Mouse (Mus musculus) monocyte, adult 2 months (primary cell): Measurements from ENCODE around the gene Mars.
A peak's percentile ranks its signal among the peaks of the same experiment; 100 is the strongest.
"Not testable (repeated sequence)": the region's sequence is repeated elsewhere in the genome, so short reads cannot be mapped to it uniquely, and the experiment has no call there.

Source experiments
- DNase-seq, 2 experiments: peaks; one replicate each; pipeline ENCODE4 v3.0.0; 2022; ENCODE audit warnings: low spot score in 2 of 2, low read depth in 1 of 2

Mars gene

GRCm38 (mm10) chr10:127312356-127312676 is 730 bp upstream of the Mars start:
- DNase-seq, result peak; percentile 47 to 56

DNA sequence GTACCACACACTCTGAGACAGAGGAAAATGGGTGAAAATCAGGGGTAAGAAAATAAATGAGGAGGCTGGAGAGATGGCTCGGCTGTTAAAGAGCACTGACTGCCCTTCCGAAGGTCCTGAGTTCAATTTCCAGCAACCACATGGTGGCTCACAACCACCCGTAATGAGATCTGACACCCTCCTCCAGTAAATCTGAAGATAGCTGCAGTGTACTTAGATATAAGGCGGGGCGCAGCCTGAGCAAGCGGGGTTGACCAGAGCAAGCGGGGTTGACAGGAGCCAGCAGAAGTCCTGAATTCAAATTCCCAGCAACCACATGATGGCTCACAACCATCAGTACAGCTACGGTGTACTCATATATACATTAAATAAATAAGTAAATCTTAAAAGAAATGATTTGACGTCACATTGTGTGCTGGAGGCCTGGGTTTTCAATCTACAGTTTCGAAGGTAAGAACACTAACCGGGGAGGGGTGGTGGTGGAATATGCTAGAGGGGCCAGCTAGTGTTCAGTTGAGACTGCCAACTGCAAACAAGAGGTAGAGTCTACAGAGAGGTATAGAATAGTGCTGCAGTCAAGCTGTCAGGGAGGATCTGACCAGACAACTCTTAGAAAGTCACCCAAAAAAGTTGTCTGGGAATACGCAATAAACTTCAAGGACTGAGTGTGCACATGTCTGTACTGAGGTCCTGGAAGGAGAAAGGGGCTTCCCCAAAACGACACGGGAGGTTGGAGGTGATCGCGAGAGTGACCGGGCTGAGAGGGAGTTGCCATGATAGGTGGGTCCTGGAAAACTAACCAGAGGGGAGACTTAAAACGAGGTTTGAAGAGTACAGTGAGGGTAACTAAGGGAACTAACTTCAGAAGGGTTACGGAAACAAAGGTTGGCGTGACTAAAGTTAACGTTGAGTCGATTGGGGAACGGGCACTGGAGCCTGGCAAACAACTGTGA is 787 bp downstream of the Mars start:
- no peak for DNase-seq

GRCm38 (mm10) chr10:127309167-127309566 is 2.4 kb downstream of the Mars start:
- not testable (repeated sequence) for DNase-seq

DNA sequence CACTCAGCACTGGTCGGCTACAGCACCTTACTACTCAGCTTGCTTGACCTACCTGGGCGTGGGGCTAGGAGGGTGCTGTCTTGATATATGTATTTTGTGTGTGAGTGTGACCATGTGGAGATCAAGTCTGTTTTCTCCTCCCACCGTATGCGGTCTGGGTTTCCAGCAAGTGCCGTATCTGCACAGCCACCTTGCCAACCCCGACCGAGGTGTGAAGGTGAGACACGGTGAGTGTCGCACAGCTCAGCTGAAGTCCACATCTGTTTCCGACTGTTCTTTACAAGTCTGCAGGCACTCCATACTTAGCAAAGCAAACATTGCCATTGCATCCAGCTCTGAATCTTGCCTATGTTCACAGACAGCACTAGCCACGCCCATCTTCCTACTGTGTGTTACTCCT is 8.4 kb downstream of the Mars start:
- DNase-seq, result no peak

DNA sequence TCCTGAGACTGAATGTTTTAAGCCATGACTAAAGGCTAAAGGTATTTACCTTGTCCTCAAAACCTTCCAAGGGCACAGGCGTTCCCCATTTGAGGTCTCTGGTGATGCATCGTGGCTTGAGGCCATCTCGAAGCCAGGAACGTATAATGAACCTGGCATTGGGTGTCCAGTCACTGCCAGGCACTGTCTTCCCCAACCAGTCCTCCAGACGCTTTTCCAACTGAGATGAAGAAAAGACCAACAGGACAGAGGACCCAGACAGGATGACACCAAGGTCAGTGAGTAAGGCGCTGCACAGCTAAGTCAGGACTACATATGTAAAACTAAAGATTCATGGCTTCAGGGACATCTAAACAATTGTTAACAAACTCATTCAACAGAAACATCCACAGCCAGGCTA is 11.2 kb downstream of the Mars start:
- DNase-seq, result no peak

- no peak for DNase-seq
These were observed 14.3 kb downstream of the Mars start for GRCm38 (mm10) chr10:127297015-127297871.

DNA sequence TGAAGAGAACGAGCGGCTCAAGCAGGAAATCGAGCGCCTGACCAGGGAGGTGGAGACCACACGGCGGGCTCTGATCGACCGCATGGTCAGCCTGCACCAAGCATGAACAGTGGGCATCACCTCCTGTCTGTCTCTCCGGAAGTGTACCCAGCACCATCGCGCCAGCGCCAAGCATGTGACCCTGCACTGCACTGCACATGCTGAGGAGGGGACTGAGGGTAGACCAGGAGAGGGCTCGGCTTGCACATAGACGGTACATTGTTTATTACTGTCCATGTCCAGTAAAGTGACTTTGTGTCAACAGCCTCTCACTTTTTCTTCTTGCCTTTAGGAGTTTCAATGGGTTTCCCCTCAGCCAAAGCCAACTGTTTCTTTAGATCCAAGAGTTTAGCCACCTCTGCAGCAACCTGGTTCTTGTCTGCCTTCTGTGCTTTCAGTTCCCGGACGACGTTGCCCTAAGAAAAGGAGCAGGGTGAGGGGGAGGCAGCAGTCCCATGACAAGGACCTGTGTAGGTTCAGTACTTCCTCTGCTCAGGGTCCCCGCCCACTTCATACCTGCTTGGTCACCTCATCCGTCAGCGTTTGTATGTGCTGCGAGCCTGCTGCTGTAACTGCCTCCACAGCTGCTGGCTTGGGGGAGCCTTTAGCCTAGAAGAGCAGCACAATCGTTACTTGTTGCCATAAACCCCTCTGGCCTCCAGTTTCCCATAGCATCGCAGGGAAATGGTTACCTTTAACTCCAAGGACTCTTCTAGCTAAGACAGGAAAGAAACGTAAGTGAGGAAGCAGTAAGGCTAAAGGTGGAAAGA is 15.4 kb downstream of the Mars start:
- DNase-seq, result no peak

- DNase-seq, result no peak
These were observed 16.6 kb downstream of the Mars start for GRCm38 (mm10) chr10:127294895-127295510.

GRCm38 (mm10) chr10:127293590-127294113 is 17.9 kb downstream of the Mars start:
- DNase-seq, result no peak

GRCm38 (mm10) chr10:127292987-127293538 is 18.5 kb downstream of the Mars start:
- DNase-seq, result no peak

GRCm38 (mm10) chr10:127291881-127292638 is 19.5 kb downstream of the Mars start:
- DNase-seq, result no peak

DNA sequence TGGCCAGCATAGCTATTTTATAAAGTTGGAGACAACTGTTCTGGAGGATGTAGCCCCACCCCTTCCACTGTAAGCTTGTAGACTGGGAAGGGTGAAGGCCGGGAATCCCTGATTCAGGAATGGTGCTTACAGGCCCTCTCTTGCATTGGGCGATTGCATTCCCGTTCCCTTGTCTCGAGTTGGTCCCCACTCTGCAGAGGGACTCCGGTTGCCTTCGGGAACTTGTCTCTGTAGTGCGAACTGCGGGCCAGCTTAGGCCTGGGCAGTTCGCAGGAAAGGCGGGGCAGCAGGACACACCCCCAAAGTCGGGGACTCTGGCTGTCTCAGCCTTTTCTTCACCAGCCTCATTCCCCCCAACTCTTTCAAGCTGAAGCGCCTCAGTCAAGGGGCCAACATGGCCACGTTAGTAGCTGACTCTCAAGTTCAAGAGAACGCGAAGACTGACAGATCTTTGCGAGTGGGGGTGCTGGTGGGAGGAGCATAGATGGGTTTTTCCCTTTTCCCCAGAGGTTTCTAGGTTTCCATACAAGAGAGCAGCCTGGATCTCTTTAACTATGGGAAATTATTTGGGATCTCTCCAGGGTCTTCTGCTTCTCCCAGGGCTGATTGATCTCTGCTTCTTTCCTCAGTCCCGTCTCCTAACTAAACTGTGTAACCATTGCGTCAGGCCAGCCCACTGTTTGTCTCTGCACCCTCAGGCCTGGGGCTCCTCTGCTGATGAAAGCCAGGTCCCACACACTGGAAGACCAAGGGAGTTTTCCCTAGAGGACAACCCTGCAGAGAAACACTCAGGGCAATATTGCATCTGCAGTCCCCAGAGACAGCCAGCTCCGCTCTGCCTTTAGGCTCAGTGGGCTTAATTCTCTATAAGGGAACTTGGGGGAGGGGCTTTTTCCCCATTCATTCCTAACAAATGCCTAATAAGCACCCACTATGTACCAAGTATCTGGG is 20.4 kb downstream of the Mars start:
- DNase-seq, result peak in 1 of 2 experiments; percentile 50

- DNase-seq, result peak; percentile 99
These were observed 21.2 kb downstream of the Mars start for GRCm38 (mm10) chr10:127290307-127290929.

- DNase-seq, result peak; percentile 22 to 64
These were observed 21.9 kb downstream of the Mars start for GRCm38 (mm10) chr10:127289573-127290191.

DNA sequence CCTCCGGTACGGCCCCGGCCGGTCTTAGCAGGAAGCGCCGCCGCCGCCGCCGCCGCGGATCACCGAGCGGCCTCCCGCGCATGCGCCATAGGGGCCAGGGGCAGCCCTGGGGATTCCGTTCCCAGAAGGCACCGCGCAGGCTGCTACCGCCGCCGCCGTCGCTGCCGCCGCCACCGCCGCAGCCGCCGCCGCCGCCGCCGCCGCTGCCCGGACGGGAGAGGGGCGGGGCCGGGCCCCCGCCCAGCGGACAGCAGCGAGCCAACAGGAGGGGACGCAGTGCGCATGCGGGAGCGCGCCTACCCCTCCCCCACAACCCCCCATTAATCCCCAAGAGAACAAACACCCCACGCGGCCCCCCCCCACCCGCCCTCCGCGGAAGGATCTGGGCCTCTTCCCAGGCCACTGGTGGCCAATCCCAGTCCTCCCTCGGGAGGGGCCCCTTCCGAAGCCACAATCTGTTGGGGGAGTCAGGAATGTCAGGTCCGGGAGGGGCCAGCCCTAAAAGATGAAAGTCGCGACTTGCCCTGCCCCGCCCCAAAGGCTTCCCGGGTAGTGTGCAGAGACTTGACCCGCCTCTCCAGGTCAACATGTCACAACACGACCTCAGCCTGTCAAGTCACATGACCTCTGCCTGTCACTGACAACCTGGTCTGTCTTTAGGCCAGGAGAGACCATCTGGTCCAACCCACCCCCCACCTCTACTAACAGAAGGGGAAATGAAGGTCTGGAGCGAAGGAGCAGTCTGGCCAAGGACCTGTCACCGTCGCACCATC is 22.6 kb downstream of the Mars start, which contains the start of gene Mbd6:
Gene Mbd6 (minus strand): TSS at position 219 of the 773 bp plus-strand sequence.
- DNase-seq, result peak; percentile 84 to 86

DNA sequence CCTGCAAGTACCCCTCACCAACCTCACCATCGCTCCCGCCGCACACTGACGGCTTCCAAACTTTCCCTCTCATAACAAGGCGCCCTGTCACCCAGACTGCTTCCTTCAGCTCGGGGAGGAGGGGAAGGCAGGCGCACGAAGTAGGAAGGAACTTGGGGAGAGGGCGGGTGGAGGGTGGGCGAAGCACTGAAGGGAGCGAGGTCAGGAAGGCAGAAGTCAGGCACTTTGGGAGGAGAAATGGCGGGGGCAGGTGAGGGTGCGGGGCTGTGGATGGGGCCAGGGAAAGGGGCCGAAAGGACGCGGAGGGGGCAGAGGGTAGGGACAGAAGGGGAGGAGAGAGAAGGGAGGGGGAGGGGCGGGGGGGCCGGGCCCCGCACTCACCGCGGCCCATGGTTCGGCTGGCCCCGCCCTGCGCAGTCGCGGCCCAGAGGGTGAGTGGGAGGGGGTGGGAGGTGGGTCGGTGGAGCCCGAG is 23.2 kb downstream of the Mars start:
- peak in 1 of 2 experiments; percentile 37 for DNase-seq
